Mouse (Mus musculus) thymus, postnatal 25 days (tissue): Measurements from ENCODE around the gene Gm28553.
"Not testable (repeated sequence)": the region's sequence is repeated elsewhere in the genome, so short reads cannot be mapped to it uniquely, and the experiment has no call there.

Experiments
- DNase-seq: peaks from one replicate; pipeline ENCODE4 v3.0.0; 2022

Gene Gm28553

DNA sequence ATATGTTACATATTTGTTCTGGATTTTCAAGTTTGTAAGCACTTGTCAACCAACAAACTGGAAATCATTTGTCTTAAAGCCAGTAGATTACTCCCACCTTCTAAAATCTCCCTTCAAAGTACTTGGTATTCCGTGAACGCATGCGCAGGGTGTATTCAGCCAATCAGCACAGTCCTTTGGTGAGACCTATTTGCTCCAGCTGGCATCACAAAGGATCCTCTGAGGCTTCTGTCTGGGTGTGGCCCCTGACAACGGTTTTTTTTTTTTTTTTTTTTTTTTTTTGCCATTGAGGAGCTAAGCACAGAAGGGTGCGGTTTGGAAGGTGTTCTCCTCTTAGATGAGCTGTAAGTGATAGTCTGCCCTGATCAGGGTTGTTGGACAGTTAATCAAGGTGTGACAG, at the start of gene Gm28553:
TSS of gene Gm28553 (plus strand) at position 301 of the 400 bp plus-strand sequence.
- DNase-seq: not testable (repeated sequence)
